Mouse (Mus musculus) layer of hippocampus, adult 11-12 months (tissue): Measurements from ENCODE around the gene Usp24.

ENCODE experiments used
- DNase-seq: peaks from one replicate; pipeline ENCODE4 v3.0.0; 2022; ENCODE audit warnings: low spot score

The Usp24 gene

DNA sequence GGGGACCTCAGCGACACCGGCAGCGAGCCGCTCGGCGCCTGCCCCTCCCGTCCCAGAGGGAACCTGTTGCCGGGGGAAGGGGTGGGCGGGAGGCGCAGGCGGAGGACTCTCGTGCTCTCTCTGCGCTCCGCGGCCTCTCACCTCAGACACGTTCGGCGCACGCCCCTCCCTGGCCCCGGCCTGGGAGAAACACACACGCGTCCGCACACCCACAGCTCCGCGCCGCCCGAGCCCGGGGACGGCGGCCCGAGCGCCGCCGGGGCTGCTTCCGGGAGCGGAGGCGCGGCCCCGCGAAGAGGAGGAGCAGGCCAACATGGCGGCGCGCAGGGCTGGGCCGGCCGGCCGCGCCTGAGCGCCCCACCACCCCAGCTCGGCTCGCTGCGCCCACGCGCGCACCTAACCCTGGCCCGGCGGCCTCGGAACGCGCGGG is at the start of gene Usp24:
Gene Usp24 (plus strand): TSS at position 293 of the 430 bp plus-strand sequence.
- DNase-seq, result peak; percentile 68

DNA sequence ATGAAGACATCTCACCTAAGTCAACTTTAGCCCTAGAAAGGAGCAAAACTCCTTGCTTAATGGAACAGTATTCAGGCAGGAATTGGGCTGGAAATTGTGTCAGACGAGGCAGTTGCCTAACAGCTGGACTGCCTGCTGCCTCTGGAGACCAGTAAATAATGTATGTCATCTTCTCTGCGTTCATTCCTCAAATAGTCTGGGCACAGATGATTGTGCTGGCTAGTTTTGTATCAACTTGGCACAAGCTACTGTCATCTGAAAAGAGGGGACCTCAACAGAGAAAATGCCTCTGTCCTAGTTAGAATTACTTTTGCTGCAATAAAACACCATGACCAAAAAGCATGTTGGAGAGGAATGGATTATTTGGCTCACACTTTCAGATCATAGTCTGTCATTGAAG is 39.1 kb upstream of the Usp24 start:
- DNase-seq, result no peak

DNA sequence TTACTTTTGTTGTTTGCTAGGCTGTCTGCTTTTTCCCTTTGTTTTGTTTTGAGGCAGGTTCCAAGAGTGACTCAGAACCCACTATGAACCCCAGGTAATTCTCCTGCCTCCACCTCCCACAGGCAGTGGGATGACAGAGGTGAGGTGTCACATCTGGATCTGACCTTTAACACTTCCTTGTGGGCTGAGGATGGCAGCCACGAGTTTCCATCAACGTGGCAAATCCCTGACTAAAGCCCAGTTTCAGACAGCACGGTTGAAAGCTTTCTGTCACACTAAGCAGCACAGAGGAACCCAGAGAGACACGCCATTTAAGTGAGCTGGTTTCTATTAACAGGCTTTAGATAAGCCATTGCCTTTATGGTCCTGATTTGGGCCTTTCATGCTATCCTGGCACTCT is 36.8 kb upstream of the Usp24 start:
- DNase-seq, result no peak

DNA sequence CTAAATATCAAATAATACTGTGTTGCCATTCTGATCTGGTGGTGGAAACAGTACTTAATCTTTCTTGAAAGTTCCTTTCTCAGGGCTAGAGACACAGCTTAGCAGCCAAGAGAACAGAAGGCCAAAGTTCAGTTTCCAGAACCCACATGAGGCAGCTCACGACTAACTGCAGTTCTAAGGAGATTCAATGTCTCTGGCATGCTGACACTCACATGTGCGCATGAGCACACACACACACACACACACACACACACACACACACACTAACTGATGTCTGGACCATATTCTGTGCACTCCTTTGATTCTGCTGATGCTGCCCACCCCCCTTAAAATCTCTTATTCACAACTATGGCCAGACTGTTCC is 34.9 kb upstream of the Usp24 start:
- DNase-seq, result no peak

DNA sequence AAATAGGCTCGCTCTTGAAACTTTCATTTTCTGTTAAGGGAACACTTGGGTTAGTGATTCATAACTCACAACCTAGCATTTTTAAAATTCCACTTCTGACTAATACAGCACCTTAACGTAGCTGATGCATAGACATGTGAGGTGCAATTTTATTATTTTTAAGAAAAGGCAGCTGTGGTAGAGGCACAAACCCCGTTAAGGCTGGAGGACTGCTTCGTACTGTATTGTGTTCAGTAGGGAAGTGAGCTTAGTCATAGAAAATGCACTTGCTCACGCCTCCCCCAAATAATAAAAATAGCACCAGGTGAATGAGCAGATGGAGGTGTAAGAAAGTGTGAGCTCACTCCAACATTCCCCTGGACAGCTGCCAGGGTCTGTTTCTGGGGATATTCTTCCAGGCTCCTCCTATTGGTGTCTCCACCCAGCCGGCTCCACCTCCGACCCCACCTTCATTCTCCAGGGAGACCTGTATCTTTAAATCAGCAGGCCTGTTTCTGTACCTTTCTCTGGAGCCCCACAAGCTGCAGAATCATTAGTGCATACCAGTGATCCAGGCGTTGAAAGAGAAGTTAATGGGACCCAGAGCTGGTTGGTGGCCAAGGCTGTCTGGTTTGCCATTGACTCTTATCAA is 34.4 kb upstream of the Usp24 start:
- peak; percentile 20 for DNase-seq

DNA sequence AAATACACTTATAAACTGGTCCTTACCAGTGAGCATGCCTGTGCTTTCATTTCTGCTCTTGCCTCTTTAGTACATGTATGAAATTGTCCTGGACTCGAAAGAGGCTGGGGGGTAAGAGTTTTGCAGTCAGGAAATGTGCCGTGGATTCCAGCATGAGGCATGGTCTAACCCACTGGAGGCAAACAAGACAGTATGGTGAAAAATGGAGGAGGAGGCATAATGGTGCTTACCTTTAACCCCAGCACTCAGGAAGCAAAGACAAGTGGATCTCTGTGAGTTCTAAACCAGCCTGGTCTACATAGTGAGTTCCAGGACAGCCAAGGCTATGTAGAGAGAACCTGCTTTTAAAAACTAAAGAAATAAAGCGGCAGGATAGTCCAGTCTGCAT is 33.9 kb upstream of the Usp24 start:
- no peak for DNase-seq

DNA sequence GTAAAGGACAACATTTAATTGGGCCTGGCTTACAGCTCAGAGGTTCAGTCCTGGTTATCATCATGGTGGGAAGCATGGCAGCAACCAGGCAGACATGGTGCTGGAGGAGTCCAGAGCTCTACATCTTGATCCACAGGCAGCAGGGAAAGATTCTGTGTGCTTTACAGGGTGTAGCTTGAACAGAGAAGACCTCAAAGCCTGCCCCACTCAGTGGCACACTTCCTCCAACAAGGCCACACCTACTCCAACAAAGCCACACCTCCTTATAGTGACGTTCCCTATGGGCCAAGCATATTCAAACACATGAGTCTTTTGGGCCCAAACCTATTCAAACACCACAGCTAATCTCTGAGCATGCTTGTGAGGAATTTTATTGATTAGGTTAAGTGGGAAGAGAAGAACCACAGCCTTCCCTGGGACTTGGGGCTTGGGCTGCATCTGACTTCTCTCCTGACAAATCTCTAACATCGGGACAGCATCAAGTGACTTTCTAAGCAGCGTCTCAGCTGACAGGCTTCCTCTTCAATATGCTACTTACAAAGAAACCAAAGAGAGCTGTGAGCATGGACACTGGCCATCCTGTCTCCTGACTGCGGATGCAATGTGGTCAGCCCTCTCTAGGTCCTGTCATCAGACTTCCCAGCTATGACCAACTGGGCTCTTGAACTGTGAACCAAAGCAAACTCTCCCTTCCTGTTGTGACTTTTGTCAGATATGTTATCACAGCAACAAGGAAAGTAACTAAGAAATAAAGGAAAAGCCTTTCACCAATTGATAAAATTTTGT is 28.9 kb upstream of the Usp24 start:
- DNase-seq, result no peak

DNA sequence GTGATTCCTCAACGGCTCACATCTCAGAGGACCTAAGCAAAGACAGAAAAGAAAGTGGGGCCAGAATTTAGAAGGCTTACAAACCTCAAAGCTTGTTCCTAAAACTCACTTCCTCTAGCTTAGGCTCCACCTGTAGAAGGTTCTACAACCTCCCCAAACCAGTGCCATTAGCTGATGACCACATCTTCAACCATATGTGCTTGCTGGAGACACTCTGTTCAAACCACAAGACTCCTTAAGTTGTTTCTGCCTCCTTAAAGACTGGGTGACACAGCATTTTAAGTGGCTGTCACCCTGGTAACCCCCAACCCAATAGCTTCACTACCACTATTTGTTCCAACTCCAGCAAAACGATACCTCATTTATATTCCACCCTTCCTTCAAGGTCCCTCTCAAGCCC is 25.8 kb upstream of the Usp24 start:
- DNase-seq, result no peak

DNA sequence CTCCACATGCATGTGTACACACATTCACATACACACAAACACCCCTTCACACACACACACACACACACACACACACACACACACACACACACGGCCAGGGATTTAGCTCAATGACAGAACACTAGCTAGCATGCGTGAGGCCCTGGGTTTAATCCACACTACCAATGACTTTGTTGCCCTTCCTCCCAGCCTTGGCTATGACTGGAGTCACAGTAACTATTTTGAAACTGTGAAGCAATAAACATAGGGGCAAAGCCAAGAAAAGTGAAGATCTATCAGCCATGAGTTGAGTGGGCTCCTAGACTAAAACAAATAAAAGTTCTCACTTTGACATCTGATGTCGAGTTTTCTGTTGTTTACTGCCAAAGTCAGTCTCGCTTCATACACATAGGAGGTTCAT is 23.2 kb upstream of the Usp24 start:
- no peak for DNase-seq

DNA sequence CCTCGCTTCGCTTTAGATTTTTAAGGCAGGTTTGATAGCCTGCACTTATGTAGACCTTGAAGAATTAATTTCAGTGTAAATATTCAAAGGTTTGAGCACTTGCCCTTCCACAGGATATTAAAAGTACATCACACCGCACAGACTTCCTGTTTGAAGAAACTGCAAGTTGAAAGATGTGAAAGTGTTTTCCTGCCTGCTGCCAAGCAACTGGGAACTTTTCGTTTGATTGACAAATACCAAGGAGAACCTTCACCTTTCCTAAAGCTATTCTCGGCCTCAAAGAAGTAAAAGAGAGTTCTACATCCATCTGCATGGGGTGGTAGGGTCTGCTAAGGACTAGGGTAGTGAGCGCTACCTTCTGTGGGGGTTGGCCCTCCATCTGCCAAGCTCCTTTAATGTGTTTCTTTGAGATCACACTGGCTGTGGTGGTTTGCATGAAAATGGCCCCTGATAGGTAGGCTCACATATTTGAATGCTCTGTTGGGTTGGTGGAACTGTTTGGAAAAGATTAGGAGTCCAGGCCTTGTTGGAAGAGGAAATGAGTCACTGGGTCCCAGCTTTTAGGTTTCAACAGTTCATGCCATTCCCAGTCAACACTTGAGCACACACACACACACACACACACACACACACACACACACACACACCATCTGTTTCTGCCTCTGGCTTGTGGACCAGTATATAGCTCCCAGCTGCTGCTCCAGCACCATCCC is 22.5 kb upstream of the Usp24 start:
- DNase-seq, result no peak

DNA sequence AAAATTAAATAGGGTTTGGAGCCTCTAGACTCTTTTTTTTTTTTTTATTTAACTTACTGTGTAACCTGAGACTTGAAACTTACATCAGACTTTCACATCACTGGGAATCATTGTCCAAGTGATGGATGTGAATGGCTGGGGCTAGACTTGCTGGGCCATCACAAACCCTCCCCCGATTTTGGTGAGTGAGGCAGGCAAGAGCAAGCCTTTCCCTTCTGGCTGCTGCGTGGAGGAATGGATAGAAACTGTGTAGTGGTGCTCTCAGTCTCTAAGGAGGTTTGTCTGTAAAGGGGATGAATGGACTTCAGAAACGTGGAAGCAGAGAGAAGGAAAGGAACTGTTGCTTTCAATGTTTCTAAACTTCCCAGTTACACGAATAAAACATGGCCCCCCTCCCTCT is 20.3 kb upstream of the Usp24 start:
- no peak for DNase-seq

DNA sequence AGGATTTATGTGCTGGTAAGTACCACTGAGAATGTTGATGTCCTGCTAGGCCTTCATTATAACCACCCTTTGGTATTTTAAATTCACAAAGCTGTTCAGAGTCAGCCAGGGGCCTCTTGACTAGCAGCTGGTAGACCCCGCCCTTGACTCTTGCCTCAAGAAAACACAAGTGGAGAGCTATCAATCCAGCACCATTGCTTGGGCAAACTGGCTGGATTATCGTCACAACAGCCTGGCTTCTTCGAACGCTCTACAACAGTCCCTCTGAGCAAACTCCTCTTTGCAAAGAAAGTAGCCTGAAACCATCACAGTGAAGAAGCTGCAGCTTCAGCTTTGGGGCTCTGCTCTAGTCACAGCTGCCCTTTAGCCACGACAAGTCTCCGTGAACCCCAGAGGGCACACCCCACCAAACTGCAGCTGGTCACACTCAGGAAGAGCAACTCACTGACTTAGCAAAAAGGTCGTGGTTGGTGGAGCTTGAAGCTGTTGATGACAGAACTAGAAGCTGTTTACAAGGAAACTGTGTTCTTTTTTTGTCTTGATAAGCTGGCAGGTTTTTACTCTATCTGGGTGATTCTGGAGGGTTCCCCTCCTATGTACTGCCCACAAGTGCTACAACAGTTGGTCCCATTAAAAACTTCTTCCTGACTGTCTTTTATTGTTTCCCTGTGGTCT is 19.5 kb upstream of the Usp24 start:
- DNase-seq, result no peak

DNA sequence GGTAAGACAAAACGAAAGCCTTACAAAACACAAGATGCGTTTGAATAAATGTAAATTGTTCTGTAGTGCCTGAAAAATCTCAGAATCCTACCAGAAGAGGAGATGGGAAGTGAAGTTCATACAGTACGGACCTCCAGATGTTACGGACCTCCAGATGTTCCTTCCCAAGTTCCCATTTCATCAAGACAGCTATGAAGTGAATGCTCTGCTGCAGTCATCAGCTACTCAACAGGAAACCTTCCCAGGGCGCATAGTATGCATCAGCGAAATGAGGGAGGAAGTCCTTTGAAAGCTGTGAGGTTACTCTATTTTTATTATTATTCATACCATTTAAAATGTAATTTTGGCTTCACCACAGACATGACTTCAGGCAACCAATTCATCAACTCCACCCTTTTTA is 14.7 kb upstream of the Usp24 start:
- no peak for DNase-seq

DNA sequence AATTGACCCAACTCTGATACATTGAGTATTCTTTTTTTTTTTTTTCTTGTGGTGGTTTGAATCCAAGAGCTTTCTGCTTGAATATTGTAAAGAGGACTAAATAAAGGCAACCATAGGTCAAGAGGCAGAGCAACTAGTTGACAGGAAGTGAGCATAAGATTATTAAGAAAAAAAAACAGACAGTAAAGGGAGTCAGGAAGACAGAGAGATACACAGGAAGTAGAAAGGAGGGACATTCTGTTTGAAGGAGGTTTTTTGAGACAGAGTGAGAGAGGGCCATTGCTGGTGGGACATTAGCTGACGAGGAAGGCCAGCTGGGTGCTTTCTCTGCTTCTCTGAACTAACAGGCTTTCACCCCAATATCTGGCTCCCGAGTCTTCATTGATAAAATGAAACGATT is 7.9 kb upstream of the Usp24 start:
- DNase-seq, result no peak

DNA sequence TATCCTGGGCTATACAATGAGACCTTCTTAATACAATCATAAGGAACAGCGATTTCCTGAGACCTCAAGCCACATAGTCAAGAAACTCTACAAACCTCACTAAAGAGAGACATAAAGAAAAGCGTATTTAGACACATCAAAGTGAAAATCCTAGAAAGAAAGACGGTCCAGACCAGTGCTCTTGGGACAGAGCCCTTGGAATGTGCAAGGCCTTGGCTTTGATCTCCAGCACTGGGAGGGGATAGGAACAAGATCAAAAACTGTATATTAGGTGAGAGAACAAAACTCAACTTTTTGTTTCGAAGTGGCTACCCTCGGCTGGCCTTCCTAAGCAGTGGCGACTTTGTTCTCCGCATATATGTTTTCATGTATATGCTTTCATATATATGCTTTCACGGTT is 3.4 kb upstream of the Usp24 start:
- DNase-seq, result no peak

DNA sequence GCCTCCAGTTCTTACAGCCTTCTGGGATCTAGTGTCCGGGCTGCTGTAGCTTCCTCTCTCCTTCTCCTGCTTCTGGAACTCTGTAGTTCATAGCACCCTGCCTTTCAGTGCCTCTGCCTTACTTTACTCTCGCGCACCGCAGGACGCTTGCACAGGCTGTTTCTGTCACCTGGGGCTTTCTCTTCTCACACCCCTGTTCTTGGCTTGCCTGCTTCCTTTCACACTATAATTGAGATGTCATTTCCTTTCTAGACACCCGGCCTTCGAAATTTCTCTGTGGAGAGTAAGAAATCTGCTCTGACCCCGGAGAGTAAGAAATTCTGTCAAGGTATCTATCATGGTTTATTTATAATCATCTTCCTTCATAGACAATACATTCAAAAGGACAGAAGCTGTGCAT is 2.9 kb upstream of the Usp24 start:
- DNase-seq, result no peak

DNA sequence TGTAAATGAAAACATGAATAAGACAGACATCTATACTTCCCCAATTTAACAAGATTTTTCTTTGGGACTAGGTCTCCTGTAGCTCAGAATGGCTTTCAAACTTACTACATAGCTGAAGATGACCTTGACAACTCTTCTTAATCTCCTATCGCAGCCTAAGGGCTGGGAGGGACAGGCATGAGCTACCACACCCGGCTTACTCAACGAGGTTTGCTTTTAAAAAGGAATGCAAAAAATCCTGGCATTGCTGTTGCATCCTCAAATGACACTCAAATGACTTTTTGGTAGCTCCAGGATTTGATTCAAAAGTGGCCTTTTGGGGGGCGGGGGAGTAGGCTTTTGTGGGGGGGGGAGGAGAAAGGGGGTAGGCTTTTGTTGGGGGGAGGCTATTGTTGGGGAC is 2.1 kb upstream of the Usp24 start:
- DNase-seq, result no peak

DNA sequence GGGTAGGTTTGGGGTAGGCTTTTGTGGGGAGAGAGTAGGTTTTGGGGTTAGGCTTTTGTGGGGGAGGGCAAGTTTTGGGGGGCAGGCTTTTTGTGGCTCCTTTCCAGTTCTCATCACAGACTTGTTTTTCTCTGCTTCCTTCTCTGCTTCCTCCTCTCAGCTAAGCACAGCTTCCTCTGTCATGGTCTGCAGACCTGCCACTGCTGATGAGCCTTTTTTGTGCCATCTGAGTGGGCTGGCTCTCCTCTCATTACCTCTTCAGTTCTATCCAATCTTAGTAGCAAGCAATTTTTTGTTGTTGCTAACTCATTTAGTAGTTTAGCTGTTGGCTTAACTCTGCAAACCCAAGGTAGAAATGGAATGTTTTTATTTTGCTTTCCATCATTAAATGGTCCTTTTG is 1.7 kb upstream of the Usp24 start:
- no peak for DNase-seq

DNA sequence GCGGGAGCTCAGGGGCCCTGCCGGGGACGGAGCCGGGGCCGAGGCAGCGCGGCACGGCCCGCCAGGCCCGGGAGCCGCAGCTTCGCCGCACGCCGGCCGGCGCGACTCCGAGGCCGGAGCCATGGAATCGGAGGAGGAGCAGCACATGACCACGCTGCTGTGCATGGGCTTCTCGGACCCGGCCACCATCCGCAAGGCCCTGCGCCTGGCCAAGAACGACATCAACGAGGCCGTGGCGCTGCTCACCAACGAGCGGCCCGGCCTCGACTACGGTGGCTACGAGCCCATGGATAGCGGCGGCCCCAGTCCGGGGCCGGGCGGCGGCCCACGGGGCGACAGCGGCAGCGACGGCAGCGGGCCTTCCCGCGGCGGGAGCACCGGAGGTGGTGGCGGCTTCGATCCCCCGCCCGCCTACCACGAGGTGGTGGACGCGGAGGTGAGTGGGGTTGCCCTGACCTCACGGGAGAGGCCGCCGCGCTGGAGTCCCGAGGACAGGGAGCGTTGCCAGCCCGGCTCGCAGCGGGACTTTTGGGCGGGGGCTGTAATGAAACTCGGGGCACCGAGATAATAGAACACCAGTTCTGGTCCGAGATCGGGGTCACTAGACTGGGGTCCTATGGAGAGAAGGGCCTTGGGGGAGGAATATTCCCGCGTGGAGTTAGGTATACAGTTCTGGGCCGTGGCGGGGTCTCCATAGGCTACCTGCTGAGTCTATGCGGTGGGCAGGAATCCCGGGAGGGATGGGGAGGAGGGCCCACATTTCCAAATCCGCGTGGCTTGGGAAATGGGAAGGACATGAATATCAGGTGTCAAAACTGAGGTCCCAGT is 552 bp downstream of the Usp24 start:
- peak; percentile 32 for DNase-seq

DNA sequence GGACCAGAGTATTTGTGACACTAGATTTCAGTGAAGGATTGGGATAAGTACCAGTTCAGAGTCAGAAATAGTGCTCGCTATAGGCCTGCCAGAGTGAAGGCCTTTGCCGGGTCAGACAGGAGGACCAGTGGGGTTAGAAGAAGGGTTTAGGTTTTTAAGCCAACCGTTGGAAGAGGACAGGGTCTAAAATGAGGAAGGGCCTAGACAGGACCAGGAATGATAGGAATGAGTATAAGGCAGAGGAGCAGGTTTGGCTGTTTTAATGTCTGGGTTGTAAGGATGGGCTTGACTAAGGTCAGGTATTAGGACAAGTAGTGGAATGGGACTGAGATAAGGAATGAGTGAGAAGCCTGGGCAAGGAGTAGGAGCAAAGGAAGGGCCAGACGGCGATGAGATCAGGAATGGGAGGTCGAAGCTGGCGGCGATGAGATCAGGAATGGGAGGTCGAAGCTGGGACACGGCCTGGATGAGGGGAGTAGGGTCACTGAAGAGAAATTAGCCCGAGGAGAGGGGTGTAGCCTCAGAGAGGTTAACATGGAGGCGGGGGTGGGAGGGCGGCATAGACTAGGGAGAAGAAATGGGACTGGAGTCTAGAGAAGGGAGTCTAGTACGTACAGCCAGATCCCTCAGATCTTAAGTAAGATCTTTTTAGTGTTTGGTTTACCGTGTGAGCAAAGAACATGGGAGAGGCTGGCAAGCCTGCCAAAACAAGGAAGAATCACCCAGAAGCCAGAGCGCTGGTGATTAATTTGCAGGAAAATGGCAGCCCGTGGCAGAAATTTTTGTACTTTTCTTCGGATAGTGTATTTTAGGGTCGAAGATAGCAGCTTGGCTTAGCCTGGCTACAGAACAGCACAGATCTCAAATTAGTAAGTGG is 1.4 kb downstream of the Usp24 start:
- DNase-seq, result no peak

DNA sequence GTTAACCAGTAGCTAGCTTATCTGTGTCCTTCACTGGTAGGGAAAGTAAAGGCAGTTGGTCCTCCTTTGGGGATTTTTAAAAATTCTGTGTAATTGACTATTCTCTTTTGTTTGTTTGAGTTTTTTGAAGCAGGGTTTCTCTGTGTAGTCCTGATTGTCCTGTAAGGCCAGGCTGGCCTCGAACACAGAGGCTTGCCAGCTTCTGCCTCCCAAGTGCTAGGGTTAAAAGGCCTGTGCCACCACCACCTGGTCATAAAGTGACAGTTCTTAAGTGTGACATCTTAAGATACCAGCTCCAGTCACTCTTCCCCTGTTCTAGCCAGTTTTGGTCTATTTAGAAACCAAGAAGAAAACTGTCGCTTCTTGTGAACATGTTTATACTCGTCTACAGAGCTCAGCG is 2.2 kb downstream of the Usp24 start:
- DNase-seq, result no peak
